Mouse (Mus musculus) layer of hippocampus, adult 2 months (tissue): Measurements from ENCODE around the gene Yif1b. TPM values are rescaled to one million over a fixed set of nuclear protein-coding genes. Genes with fewer than 3 reads are reported as not detected.

Experiments
- DNase-seq, 2 experiments: peaks; one replicate each; pipeline ENCODE4 v3.0.0; 2022; ENCODE audit warnings: low spot score in 2 of 2
- H3K27ac ChIP-seq: fragments of 200-600 bp; 2 replicates; pipeline ENCODE4 v1.8.1; 2022
- H3K4me3 ChIP-seq: fragments of 200-600 bp; 2 replicates; pipeline ENCODE4 v1.8.1; 2022; ENCODE audit warnings: mild to moderate bottlenecking
- CTCF ChIP-seq: fragments of 200-600 bp; conservative IDR thresholded peaks from 2 replicates; pipeline ENCODE4 v1.8.1; 2022; ENCODE audit warnings: antibody characterized with exemption, mild to moderate bottlenecking, moderate library complexity
- total RNA-seq, 2 experiments: library from RNA; stranded (reverse); gene quantifications; 2 replicates each; pipeline ENCODE4 v1.2.3; 2021

Yif1b gene
- total RNA-seq, 2 experiments from 2014 or later = 40.7 to 42.9 TPM

DNA sequence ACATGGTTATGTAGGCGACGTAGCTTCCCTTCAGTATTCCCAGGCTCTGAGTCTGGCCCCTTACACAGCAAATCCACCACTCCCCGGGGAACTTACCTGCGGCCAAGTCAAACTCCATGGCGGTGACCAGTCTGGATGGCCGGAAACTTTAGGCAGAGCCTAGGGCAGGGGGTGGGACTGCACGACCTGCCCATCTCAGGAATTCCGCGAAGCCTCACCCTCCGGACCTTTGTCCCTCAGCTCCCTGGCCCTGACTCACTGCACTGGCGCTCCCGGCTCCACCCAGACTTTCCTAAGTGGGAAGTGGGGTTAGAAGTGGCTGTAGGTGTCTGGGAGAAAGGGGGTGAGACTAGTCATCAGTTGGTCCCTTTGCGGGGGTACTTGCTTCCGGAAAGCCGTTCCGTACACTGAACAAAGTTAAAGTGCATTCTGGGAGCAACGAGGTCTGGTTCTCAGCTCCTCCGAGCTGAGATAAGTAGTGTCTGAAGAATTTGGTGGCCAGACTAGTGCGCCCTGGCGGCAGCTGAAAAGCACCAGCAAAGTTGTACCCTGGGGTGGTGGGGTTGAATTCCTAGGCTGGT, 10.2 kb downstream of the Yif1b start, which contains the start of gene 2200002D01Rik:
Gene 2200002D01Rik (minus strand): TSS at position 206 of the 581 bp plus-strand sequence.
- H3K4me3 ChIP-seq = peak within 1 kb of the TSS; percentile 22; the same call in 1 of the 2 replicates
- TF ChIP-seq CTCF = 0 out of 2 replicates have a peak, but pooled peaks have one; percentile 9
- H3K27ac ChIP-seq = no peak within 1 kb of the TSS
- no peak for DNase-seq

DNA sequence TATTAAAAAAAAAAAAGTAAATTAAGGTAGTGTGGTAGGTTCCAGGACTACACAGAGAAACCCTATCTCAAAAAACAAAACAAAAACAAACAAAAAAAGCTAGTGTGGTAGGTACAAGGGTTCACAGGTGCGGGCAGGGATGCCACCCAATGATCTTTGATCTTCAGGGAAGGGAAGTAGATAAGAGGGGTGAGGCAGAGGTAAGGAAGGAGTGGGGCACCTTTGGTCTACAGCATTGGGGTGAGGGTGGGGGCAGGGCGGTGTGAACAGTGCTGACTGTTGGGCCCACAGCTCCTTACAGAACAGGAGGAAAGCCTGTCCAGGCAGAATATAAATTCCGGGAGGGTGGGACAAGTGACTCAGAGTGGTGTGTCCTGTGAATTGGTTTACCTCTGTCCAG, 13.0 kb downstream of the Yif1b start:
- no peak overlapping the region for H3K4me3 ChIP-seq
- no peak for TF ChIP-seq CTCF
- DNase-seq = no peak
- H3K27ac ChIP-seq = no peak overlapping the region

DNA sequence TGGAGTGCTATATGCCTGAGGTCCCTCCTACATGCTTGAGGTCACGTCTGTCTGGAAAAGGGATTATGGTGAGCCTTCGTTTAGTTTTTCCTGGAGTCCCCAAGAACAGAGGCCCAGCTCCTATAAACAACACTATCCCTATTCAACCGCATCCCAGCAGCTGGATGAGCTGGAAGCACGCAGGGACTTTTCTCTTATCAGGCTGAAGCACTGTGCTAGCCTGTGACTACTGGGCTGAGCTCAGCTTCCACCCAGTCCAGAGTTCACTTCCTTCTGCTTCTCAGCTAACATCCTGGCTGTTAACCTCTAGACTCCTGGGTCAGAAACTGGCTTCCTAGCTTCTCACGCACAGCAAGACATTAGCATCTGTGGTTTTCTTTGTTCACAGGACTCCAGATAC, 15.7 kb downstream of the Yif1b start:
- no peak for DNase-seq
- no peak for TF ChIP-seq CTCF
- Histone ChIP-seq H3K4me3 (no peak overlapping the region), H3K27ac (no peak overlapping the region)

DNA sequence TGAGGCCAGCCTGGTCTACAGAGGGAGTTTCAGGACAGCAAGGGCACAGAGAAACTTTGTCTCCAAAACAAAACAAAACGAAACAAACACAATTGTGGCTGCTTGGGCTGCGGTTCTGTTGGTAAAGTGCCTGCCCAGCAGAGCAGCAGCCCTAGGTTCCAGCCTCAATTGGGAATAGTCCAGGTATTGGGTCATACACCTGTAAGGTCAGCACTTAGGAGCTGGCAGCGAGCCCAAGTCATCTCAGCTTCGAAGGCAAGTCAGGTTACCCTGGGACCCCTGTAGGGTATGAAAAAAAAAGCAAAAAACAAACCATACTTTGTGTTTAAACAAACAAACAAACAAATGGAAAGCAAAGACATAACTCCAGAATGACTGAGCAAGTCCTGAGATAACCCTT, 17.7 kb downstream of the Yif1b start:
- no peak for DNase-seq
- no peak for TF ChIP-seq CTCF
- Histone ChIP-seq H3K4me3 (no peak overlapping the region), H3K27ac (no peak overlapping the region)

DNA sequence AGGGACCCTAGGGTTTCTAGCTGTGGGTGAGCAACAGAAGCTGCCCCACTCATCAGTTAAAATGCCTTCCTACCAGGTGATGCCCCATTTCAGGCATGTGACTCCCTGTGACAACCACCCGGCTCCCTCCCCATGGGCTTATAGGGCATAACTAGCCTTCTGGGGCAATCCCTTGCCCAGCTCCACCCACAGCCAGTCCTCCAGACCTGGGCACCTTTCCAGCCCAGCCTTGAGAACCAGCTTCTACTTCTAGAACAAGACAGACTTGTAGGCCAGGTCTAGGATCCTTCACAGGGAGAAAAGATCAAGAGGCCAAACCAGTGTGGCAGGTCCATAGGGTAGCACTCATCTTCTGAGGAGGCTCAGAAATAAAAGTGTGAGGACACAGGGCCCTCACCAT, 19.2 kb downstream of the Yif1b start:
- Histone ChIP-seq H3K4me3 (no peak overlapping the region), H3K27ac (no peak overlapping the region)
- DNase-seq = no peak
- no peak for TF ChIP-seq CTCF

DNA sequence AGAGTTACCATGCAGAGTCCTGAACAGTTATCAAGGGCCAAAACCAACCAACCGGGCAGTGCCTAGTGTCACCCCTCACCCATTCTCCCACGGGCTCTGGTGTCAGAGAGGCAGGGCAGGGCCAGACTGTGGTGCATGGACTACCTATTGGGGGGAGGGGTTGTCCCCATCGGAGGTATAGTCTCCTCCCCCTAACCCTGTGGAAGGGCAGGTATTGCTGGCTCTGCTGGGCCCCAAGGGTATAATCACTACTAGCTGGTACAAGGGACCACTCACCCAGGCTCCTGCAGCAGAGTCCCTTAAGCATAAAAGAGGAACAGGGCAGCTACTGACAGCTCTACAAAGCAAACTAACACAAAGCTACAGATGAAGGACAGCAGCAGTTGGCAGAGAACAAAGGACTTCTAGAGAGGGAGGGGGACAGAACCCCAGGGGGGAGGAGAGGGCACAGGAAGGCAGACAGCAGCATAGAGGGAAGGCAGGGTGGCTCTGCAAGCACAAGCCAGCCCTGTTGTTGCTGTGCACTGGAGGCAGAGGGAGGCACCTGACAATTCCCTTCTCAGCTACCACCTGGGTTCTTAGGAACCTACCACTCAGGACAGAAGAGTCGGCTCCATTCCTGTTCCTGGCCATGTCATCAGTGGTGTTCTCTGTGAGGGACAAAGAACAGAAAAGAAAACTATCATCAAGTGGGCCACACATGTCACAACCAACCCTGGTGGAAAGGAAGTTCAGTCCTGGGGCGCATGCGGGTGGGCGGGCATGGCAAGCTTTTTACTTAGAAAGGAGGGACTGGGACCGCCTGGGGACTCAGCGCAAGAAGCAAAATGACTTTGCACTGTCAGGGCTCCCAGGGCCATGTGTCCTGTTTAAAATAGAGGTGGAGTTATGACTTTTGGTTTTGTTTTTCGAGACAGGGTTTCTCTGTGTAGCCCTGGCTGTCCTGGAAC, 21.9 kb downstream of the Yif1b start:
- Histone ChIP-seq H3K4me3 (no peak overlapping the region), H3K27ac (no peak overlapping the region)
- TF ChIP-seq CTCF = no peak
- no peak for DNase-seq

DNA sequence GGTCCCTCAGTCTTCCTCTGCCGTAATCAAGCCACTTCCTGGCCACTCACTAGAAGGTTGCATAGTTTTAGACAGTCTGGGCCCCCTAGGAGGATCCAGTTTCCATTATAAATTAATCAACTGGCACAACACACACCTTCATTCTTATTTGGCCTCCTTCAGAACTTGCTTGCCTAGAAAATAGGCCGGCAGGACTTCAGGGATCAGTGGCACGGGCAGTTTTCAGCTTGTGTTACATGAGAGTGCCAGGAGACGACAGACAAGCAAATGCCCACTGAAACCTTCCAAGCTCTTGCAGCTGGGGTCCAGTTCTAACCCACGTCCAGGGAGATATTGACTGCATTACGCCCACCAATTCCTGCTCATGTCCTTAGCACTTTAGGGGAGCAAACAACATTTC, 24.0 kb downstream of the Yif1b start:
- no peak for TF ChIP-seq CTCF
- no peak for DNase-seq
- Histone ChIP-seq H3K27ac (no peak overlapping the region), H3K4me3 (no peak overlapping the region)

DNA sequence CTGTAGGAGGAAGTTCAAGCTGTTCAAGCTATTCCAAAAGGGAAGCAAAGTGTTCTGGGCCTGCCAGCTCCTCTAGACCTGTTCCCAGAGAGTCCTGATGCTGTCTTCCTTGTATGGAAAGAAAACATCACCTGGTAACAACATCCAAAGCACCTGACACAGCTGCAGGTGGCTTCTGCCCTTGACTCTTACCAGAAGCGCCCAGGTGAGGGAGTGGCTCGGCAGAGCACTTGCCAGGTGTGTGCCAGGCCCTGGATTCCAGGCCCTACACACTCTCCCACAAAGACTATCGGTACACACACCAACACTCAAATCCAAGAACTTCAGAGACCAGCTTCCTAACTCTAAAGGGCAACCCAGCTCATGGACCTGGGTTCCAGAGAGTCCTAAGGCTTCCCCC, 25.7 kb downstream of the Yif1b start:
- no peak for TF ChIP-seq CTCF
- Histone ChIP-seq H3K27ac (no peak overlapping the region), H3K4me3 (no peak overlapping the region)
- DNase-seq = no peak

DNA sequence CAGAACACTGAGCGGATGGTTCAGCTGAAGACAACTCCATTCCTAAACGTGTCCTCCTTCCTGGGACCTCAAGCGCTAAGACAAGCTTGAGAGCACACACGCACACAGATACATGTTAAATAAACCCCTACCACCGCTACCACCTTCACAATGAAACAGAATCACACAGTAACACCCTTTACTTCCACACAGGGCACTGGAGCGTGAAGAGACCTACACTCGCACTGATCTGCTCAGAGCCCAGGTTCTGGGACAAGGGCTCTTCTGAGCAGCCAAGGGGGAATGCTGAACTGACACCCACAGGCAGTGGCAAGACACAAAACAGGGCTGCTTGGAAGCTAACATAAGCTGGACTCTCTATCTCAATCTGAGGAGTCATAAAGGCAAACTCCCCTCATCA, 27.5 kb downstream of the Yif1b start:
- no peak overlapping the region for H3K4me3 ChIP-seq
- H3K27ac ChIP-seq = no peak overlapping the region
- no peak for DNase-seq
- TF ChIP-seq CTCF = no peak

DNA sequence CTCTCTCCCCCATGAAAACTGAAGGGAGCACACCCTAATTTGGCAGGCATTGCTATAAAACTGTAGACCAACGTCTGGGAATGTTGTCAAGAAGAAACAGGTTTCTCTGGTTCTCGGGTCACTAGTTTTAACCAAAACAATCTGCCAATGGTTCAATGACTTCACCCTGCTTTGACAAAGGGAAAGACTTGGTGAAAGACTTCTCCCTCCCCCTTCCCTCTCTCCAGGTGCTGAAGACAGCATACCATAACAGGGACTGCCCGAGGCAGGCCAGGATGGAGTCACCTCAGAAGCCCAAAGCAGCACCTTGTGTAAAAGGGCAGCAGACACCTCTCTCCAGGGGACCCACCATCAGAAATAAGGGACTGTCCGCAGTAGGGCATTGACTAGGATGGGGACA, 28.8 kb downstream of the Yif1b start:
- Histone ChIP-seq H3K27ac (no peak overlapping the region), H3K4me3 (no peak overlapping the region)
- DNase-seq = no peak
- TF ChIP-seq CTCF = no peak

DNA sequence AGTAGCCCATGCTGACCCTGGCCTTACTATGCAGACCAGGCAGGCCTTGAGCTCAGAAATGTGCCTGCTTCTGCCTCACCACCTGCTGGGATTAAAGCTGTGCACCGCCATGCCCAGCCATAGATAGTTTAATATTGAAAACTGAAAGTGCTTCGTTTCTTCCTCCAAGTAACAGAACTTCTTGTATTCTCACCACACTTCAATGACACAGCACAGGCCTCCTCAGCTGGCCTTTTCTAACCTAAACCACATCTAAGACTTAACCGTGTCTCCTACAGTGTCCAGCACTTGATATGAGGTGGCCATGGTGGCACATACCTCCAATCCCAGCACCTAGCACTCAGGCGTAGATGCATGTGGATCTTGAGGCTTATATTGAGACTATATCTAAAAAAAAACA, 32.3 kb downstream of the Yif1b start:
- H3K27ac ChIP-seq = no peak overlapping the region
- H3K4me3 ChIP-seq = no peak overlapping the region
- TF ChIP-seq CTCF = no peak
- DNase-seq = no peak

DNA sequence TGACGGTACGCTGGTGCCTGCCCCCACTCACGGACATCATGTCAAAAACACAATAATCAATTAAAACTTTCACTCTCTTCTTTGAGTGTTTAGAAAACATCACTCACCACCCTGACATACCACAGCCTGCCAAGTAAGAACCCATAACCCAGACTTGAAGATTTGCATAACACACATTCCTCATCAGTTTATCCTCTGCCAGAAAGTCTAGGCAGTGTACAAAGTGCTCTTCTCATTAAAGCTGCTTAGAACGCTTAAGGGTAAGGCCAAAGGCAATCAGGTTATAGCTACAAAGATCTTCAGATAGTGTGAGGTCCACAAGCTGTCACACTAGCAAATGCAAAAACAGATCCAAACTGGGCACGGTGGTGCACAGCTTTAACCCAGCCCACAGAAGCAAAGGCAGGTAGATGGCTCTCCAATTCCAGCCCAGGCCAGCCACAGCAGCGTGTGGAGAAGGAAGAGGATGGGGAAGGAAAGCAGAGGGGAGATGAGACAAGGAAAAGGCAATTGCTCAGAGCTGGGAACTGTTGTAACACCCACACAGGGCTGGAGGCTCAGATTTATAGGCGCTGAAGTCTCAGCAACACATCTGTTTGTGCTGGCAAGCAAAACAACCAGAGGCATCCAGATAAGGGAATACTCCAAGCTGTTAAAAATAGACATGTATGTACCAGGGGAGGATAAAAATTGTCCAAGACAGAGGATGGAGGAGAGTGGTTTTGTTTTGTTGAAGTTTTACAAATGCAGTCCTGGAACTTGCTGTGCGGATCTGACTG, 33.7 kb downstream of the Yif1b start:
- H3K27ac ChIP-seq = peak overlapping the region; percentile 39; the same call in 1 of the 2 replicates
- H3K4me3 ChIP-seq = no peak overlapping the region
- no peak for TF ChIP-seq CTCF
- DNase-seq = no peak

DNA sequence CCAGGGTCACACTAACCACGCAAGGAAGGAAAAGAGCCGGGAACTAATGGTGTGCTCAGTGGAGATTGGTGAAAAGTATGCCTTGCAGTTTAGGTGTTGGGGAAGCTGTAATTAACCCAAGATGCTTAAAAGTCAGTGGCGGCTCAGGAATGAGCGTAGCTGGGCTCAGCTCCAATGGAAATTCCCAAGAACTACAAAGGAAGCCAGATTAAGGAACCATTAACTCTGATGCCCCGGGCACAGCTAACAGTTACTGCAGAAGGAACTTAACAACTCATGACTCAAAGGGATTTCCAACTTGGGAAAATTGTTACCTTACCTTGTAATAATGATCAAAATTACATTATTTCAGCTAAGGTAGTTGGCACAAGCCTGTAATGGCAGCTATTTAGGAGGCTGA, 38.6 kb downstream of the Yif1b start:
- no peak for DNase-seq
- Histone ChIP-seq H3K4me3 (no peak overlapping the region), H3K27ac (no peak overlapping the region)
- no peak for TF ChIP-seq CTCF
